Mouse (Mus musculus) stomach, embryonic 15.5 days (tissue): ENCODE results near the gene Slc9a8. TPM values are rescaled to one million over a fixed set of nuclear protein-coding genes. Genes with fewer than 3 reads are reported as not detected.

ENCODE experiments used
- ATAC-seq: fragments of 200-750 bp; cut with Nextera tagmentation; 2 replicates; pipeline ENCODE4 v1.8.0; 2017; ENCODE audit warnings: low read depth, moderate number of reproducible peaks, moderate TSS enrichment; ENCODE audit not compliant: insufficient read depth, low FRiP score
- H3K27ac ChIP-seq: fragments of 300-500 bp; sonication (generic); 2 replicates; pipeline ENCODE4 v1.5.1; 2015; ENCODE audit warnings: mild to moderate bottlenecking, inconsistent platforms
- H3K27me3 ChIP-seq: fragments of 300-500 bp; sonication (generic); replicated peaks from 2 replicates; pipeline ENCODE4 v1.6.1; 2015; ENCODE audit warnings: inconsistent platforms
- H3K36me3 ChIP-seq: fragments of 300-500 bp; sonication (generic); 2 replicates; pipeline ENCODE4 v1.6.1; 2015; ENCODE audit warnings: inconsistent platforms
- H3K4me1 ChIP-seq: fragments of 300-500 bp; sonication (generic); 2 replicates; pipeline ENCODE4 v1.6.1; 2015; ENCODE audit warnings: inconsistent platforms
- H3K4me2 ChIP-seq: fragments of 300-500 bp; sonication (generic); 2 replicates; pipeline ENCODE4 v1.6.1; 2015; ENCODE audit warnings: mild to moderate bottlenecking, inconsistent platforms
- H3K4me3 ChIP-seq: fragments of 300-500 bp; sonication (generic); replicated peaks from 2 replicates; pipeline ENCODE4 v1.5.1; 2015; ENCODE audit warnings: inconsistent platforms
- H3K9ac ChIP-seq: fragments of 300-500 bp; sonication (generic); 2 replicates; pipeline ENCODE4 v1.6.1; 2015; ENCODE audit warnings: inconsistent platforms
- H3K9me3 ChIP-seq: fragments of 300-500 bp; sonication (generic); 2 replicates; pipeline ENCODE4 v1.6.1; 2016; ENCODE audit warnings: inconsistent platforms
- WGBS: fragments of 180-500 bp; shearing (Covaris S2); methylation state at CpG from one replicate; pipeline ENCODE4 v1.1.7; 2015; 5-methylcytosine and 5-hydroxymethylcytosine counted together
- polyA plus RNA-seq: library from polyadenylated mRNA; unstranded; fragments of >200 nt; fragmentation: Nextera tagmentation; extraction: Ambion mirVana; gene quantifications from 2 replicates; pipeline ENCODE4 v1.2.1, GENCODE M21; 2015

The Slc9a8 gene
- polyA plus RNA-seq, 1 experiment from 2014 or later = 20.5 TPM

DNA sequence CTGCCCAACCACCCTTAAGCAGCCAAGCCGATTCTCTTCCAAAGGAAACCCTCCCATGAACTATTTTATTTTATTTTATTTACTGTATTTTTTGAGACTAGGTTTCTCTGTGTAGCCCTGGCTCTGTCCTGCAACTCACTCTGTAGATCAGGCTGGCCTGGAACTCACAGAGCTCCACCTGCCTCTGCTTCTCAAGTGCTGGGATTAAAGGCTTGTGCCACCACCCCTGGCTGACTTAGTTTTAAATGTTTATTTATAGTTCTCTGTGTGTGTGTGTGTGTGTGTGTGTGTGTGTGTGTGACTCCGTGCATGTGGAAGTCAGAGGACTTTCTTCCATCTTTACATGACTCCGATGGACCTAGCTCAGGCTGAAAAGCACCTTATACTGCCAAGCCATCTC, 4.5 kb upstream of the Slc9a8 start:
- no peak overlapping the region for H3K9ac ChIP-seq
- no peaks in the 10 kb centered on the region for H3K9me3 ChIP-seq
- no peaks in the 10 kb centered on the region for H3K36me3 ChIP-seq
- peaks cover under 1% of the 10 kb centered on the region for H3K4me1 ChIP-seq
- H3K4me2 ChIP-seq = no peak overlapping the region
- no peaks in the 10 kb centered on the region for H3K27me3 ChIP-seq
- no peak overlapping the region for H3K4me3 ChIP-seq
- no peak overlapping the region for H3K27ac ChIP-seq
- ATAC-seq = no peak
- 79% methylated on average over 3 of the region's 3 CpGs for WGBS

DNA sequence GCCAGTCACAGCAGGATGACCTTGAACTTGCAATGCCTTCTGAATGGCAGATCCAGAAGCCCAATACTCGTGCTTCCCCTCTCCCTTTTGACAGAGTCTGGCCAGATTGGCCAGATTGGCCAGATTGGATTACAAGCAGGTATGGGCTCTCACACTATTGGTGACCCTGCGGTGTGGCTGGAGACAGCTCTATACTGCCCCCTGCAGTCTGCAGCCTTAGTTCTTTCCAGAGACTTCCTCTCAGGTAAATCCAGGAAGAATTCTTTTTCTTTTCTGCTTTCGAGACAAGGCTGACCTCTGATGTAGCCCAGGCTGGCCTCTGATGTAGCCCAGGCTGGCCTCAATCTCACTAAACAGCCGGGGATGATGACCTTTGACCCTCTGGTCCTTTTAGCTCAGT, 3.8 kb upstream of the Slc9a8 start:
- no peaks in the 10 kb centered on the region for H3K36me3 ChIP-seq
- 37% methylated on average over 4 of the region's 4 CpGs for WGBS
- H3K27me3 ChIP-seq = no peaks in the 10 kb centered on the region

DNA sequence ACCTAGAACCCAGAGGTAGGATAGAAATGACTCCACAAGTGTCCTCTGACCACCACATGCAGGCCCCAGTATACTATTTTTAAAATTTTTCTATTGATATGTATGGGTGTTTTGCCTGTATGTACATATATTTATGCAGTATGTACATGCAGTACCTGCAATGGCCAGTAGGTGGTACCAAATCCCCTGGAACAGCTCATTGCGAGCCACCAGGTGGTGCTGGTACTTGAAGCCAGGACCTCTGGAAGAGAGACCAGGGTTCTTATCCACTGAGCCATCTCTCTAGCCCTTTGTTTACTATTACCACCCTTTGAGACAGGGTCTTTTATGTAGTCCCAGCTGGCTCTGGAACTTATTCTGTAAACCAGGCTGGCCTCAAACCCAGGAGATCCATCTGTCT, 2.3 kb upstream of the Slc9a8 start:
- ATAC-seq = no peak
- Histone ChIP-seq H3K36me3 (peaks cover 3% of the 10 kb centered on the region; the same call in 1 of the 2 replicates), H3K27me3 (no peaks in the 10 kb centered on the region), H3K9me3 (no peaks in the 10 kb centered on the region), H3K4me2 (no peak overlapping the region), H3K27ac (no peak overlapping the region), H3K4me1 (peaks cover 9% of the 10 kb centered on the region), H3K4me3 (no peak overlapping the region), H3K9ac (no peak overlapping the region)
- WGBS = 45% methylated on average over 1 of the region's 1 CpGs

More for the DNA sequence above, 3.8 kb upstream of the Slc9a8 start:
- no peaks in the 10 kb centered on the region for H3K9me3 ChIP-seq
- H3K27ac ChIP-seq = no peak overlapping the region
- H3K4me1 ChIP-seq = peaks cover 7% of the 10 kb centered on the region
- H3K4me3 ChIP-seq = no peak overlapping the region
- H3K4me2 ChIP-seq = no peak overlapping the region
- no peak overlapping the region for H3K9ac ChIP-seq
- no peak for ATAC-seq

DNA sequence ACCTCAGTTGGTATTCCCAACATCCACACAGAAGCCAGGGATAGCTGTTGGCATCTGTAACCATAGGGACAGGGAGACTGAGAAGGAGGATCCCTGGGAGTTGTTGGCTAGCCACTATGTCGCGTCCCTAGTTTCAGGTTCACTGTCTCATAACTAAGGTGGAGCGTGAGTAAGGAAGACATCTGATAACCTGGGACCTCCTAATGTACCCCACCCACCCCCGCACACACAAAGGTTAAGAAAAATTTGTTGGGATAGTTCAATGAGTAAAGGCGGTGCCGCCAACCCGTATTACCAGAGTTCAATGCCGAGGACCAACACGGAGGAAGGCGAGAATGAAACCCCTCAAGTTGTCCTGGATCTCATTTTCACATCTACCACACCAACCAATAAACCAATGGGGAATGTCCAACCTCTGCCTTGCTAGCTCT, 686 bp upstream of the Slc9a8 start:
- 17% methylated on average over 10 of the region's 10 CpGs for WGBS
- H3K27me3 ChIP-seq = no peaks in the 10 kb centered on the region
- no peak for ATAC-seq

GRCm38 (mm10) chr2:167422150-167422470, 598 bp downstream of the Slc9a8 start:
- Histone ChIP-seq H3K9me3 (no peaks in the 10 kb centered on the region), H3K4me1 (peaks cover 9% of the 10 kb centered on the region), H3K4me3 (peak overlapping the region; percentile 86), H3K27ac (peak overlapping the region; percentile 97), H3K9ac (peak overlapping the region; percentile 89), H3K27me3 (no peaks in the 10 kb centered on the region), H3K4me2 (peak overlapping the region; percentile 89), H3K36me3 (peaks cover 24% of the 10 kb centered on the region)
- WGBS = 5% methylated on average over 11 of the region's 11 CpGs
- ATAC-seq = no peak

More for the DNA sequence above, 686 bp upstream of the Slc9a8 start:
- H3K9me3 ChIP-seq = no peaks in the 10 kb centered on the region
- H3K36me3 ChIP-seq = peaks cover 18% of the 10 kb centered on the region
- peak overlapping the region; percentile 97 for H3K27ac ChIP-seq
- peak overlapping the region; percentile 86 for H3K4me3 ChIP-seq
- H3K4me2 ChIP-seq = peak overlapping the region; percentile 60
- peak overlapping the region; percentile 45 for H3K9ac ChIP-seq
- H3K4me1 ChIP-seq = peaks cover 9% of the 10 kb centered on the region

- H3K36me3 ChIP-seq = peaks cover 31% of the 10 kb centered on the region
- no peak overlapping the region for H3K9ac ChIP-seq
- no peaks in the 10 kb centered on the region for H3K27me3 ChIP-seq
- H3K4me3 ChIP-seq = no peak overlapping the region
- H3K9me3 ChIP-seq = no peaks in the 10 kb centered on the region
- peaks cover 9% of the 10 kb centered on the region for H3K4me1 ChIP-seq
- WGBS = 90% methylated on average over 5 of the region's 5 CpGs
- no peak for ATAC-seq
- H3K4me2 ChIP-seq = 0 out of 2 replicates have a peak overlapping the region, but pooled peaks have one; percentile 89
- no peak overlapping the region for H3K27ac ChIP-seq
Observed at GRCm38 (mm10) chr2:167423031-167423611, 1.6 kb downstream of the Slc9a8 start.

GRCm38 (mm10) chr2:167424040-167424439, 2.5 kb downstream of the Slc9a8 start:
- Histone ChIP-seq H3K36me3 (peaks cover 31% of the 10 kb centered on the region), H3K9ac (no peak overlapping the region), H3K27ac (0 out of 2 replicates have a peak overlapping the region, but pooled peaks have one; percentile 42), H3K9me3 (no peaks in the 10 kb centered on the region), H3K4me1 (peaks cover 9% of the 10 kb centered on the region), H3K4me2 (no peak overlapping the region), H3K27me3 (no peaks in the 10 kb centered on the region), H3K4me3 (no peak overlapping the region)
- 78% methylated on average over 9 of the region's 9 CpGs for WGBS
- ATAC-seq = no peak

GRCm38 (mm10) chr2:167424516-167424915, 3.0 kb downstream of the Slc9a8 start:
- Histone ChIP-seq H3K27me3 (no peaks in the 10 kb centered on the region), H3K4me3 (no peak overlapping the region), H3K4me2 (no peak overlapping the region), H3K27ac (peak overlapping the region; percentile 42; the same call in 1 of the 2 replicates), H3K9me3 (no peaks in the 10 kb centered on the region), H3K36me3 (peaks cover 31% of the 10 kb centered on the region), H3K4me1 (peaks cover 9% of the 10 kb centered on the region), H3K9ac (no peak overlapping the region)
- no peak for ATAC-seq
- 92% methylated on average over 3 of the region's 3 CpGs for WGBS

DNA sequence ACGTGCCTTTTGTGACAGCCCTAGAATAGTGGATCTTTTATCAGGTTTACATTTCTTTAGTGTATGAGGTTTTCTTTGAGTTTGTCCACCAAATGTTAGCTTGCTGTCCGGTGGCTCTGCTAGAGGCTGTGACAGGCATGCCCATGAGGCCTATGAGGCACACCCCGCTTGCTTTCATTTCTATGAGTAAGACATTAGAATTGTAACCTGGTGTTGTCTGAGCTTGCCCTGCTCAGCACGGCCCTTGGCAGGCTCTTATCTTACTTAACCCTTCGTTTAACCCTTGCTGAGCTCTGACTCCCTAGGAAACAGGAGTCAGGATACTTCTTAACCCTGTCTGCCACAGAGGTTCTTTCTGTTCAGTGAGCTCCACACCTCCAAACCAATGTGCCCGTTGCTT, 3.9 kb downstream of the Slc9a8 start:
- ATAC-seq = no peak
- 66% methylated on average over 6 of the region's 6 CpGs for WGBS
- H3K27me3 ChIP-seq = no peaks in the 10 kb centered on the region
- H3K4me3 ChIP-seq = no peak overlapping the region
- H3K36me3 ChIP-seq = peaks cover 31% of the 10 kb centered on the region
- H3K27ac ChIP-seq = peak overlapping the region; percentile 45; the same call in 1 of the 2 replicates
- peaks cover 9% of the 10 kb centered on the region for H3K4me1 ChIP-seq
- no peak overlapping the region for H3K4me2 ChIP-seq
- no peaks in the 10 kb centered on the region for H3K9me3 ChIP-seq
- no peak overlapping the region for H3K9ac ChIP-seq

DNA sequence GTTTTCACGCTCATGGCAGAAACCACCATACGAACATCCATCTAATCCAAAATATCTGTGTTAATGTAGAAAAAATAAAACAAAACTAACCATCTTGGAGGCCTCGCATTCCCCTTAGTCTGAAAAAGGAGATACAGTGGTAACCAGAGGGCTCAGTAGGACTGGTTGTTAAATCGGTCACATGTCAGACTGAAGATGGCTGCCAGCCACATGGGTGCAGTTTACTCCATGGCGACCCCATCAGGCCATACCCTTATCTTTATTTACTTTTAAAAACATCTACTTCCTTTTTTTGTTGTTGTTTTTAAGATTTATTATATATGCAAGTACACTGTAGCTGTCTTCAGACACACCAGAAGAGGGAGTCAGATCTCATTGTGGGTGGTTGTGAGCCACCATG, 8.1 kb downstream of the Slc9a8 start:
- peaks cover 28% of the 10 kb centered on the region for H3K36me3 ChIP-seq
- no peaks in the 10 kb centered on the region for H3K27me3 ChIP-seq
- H3K4me3 ChIP-seq = no peak overlapping the region
- WGBS = 86% methylated on average over 5 of the region's 5 CpGs
- H3K9me3 ChIP-seq = no peaks in the 10 kb centered on the region
- H3K27ac ChIP-seq = no peak overlapping the region
- H3K4me1 ChIP-seq = no peaks in the 10 kb centered on the region
- H3K4me2 ChIP-seq = no peak overlapping the region
- ATAC-seq = no peak
- H3K9ac ChIP-seq = no peak overlapping the region

- H3K9ac ChIP-seq = no peak overlapping the region
- H3K27ac ChIP-seq = peak overlapping the region; percentile 26; the same call in 1 of the 2 replicates
- peak; percentile 84; the same call in 1 of the 2 replicates for ATAC-seq
- peaks cover 18% of the 10 kb centered on the region; the same call in 1 of the 2 replicates for H3K36me3 ChIP-seq
- H3K4me3 ChIP-seq = no peak overlapping the region
- no peaks in the 10 kb centered on the region for H3K27me3 ChIP-seq
- no peaks in the 10 kb centered on the region for H3K4me1 ChIP-seq
- no peaks in the 10 kb centered on the region for H3K9me3 ChIP-seq
- 57% methylated on average over 9 of the region's 9 CpGs for WGBS
- H3K4me2 ChIP-seq = no peak overlapping the region
Observed at GRCm38 (mm10) chr2:167430737-167431417, 9.4 kb downstream of the Slc9a8 start.

GRCm38 (mm10) chr2:167431418-167431776, 9.9 kb downstream of the Slc9a8 start:
- 0 out of 2 replicates have a peak overlapping the region, but pooled peaks have one; percentile 9 for H3K27ac ChIP-seq
- H3K9ac ChIP-seq = no peak overlapping the region
- no peaks in the 10 kb centered on the region for H3K9me3 ChIP-seq
- H3K4me2 ChIP-seq = no peak overlapping the region
- H3K36me3 ChIP-seq = 0 out of 2 replicates have a peak, but pooled peaks cover 13% of the 10 kb centered on the region
- no peaks in the 10 kb centered on the region for H3K4me1 ChIP-seq
- no peak overlapping the region for H3K4me3 ChIP-seq
- ATAC-seq = peak; percentile 68; the same call in 1 of the 2 replicates
- WGBS = 60% methylated on average over 7 of the region's 7 CpGs
- no peaks in the 10 kb centered on the region for H3K27me3 ChIP-seq
